Mouse (Mus musculus) right cerebral cortex, postnatal 4 days (tissue): ENCODE data around the gene Fbxo3.
"Not testable (repeated sequence)": the region's sequence is repeated elsewhere in the genome, so short reads cannot be mapped to it uniquely, and the experiment has no call there.

Experiments
- DNase-seq: peaks from one replicate; pipeline ENCODE4 v3.0.0-alpha.2; 2022

Fbxo3 gene

GRCm38 (mm10) chr2:104097396-104097795 is 69.9 kb downstream of the Fbxo3 start:
- not testable (repeated sequence) for DNase-seq

- DNase-seq, result no peak
Measured at GRCm38 (mm10) chr2:104098529-104099230, 71.2 kb downstream of the Fbxo3 start.

GRCm38 (mm10) chr2:104099231-104099585 is 71.7 kb downstream of the Fbxo3 start:
- DNase-seq, result no peak

DNA sequence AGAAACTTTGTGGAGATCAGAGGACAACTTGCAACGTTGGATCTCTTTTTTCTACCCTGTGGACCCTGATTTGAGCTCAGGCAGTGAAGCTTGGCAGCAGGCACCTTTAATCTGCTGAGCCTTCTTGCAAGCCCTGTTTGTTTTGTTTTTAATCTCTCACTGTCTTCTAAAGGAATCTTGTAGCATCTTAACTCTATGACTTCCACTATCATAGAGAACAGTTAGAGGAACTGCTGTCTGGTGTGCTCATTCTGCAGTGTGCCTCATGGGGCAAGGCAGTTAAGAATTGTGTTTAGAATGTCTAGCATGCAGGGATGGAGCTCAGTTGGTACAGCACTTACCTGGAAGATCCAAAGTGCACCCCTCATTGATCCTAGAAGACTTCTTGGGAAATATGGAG is 72.4 kb downstream of the Fbxo3 start:
- no peak for DNase-seq

GRCm38 (mm10) chr2:104104800-104105199 is 77.3 kb downstream of the Fbxo3 start:
- DNase-seq, result no peak

GRCm38 (mm10) chr2:104109021-104109420 is 81.5 kb downstream of the Fbxo3 start:
- not testable (repeated sequence) for DNase-seq

GRCm38 (mm10) chr2:104109528-104109927 is 82.0 kb downstream of the Fbxo3 start:
- DNase-seq, result no peak

DNA sequence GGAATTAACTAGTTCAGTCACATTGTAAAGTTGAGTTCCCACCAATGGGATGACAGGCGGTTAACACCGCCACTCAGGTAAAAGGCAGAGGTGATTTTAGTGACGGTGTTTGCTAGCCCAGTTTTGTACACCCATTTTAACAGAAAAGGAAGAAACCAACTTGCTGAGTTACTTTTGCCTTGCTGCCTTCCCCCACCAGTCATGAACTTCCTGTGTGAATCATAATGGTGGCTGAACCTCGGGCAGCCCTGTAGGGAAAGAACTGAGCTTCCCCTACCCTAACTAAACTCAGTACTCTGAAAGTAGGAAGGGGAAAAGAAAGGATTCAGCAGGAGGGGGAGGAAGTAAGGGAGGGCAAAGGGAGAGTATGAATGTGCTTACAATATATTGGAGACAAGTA is 82.5 kb downstream of the Fbxo3 start:
- no peak for DNase-seq

DNA sequence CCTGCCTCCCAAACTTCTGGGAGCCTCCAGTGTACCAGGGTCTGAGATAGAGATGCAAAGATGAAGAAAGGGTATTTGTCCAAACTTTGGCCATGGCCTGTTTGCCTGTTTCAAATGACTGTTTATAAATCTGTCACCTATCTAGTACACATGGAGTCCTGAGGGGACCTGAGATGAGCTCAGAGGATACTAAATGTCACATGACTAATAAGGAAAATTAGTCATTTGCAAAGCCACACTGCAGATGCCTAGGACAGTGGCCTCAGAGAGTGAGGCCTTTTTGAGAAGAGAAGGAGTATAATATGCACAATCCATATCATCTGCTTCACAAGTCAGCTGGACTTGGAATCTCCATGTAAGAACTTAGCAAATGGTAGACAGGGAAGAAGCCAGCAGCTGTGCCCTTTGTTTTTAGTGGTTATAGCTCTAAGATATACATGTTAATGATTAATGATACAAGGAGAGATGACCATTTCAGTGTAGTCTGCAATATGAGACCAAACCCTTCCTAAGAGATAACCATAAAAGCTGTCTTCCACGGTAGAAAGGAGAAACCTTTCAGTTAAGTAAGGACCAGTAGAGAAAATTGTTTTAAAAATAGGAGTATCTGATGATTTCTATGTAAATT is 83.8 kb downstream of the Fbxo3 start:
- DNase-seq, result not testable (repeated sequence)
